Mouse (Mus musculus) left cerebral cortex, postnatal 4 days (tissue): ENCODE data around the gene Rtp2. TPM values are rescaled to one million over a fixed set of nuclear protein-coding genes. Genes with fewer than 3 reads are reported as not detected.

Experiments used
- DNase-seq: peaks from one replicate; pipeline ENCODE4 v3.0.0-alpha.2; 2022
- intact Hi-C: fragments of 180-260 bp; cut with DNase I; formaldehyde crosslinking; loops from one replicate; pipeline ENCODE4 v1.15.1; 2025
- total RNA-seq, 2 experiments: library from RNA; stranded (reverse); gene quantifications; 2 replicates each; pipeline ENCODE4 v1.2.3; 2021

The Rtp2 gene
- total RNA-seq, 2 experiments from 2014 or later = 0.36 TPM; not detected in 1

DNA sequence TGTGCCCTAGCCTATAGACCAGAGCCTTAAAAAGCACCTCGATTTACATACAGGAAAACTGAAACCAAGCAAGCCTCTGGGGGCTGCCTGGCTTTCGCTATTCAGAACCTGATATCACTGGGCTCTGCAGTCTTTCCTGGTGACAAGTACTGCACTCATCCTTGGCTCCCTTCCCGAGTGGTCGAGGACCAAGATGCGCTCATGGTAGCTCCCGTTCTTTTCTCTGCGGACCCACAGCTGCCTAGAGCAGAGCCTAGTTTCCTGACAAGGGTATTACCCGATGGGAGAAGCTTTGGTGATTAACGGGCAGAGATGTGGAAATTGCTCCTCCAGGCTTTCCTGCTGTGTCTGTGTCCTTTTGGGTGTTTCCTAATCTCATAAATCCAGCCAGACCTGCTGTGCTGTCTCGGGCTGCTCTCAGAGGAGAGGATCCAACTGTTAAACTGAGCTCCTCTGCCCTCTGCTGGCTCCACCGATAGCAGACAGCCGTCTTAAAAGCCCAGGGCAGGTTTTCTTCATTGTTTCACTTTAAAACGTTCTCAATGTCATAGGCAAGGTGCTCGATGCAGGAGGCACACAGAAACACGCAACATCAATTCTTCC, 34.1 kb downstream of the Rtp2 start:
- intact Hi-C loops = loop anchor here (2.0 kb wide), 2 partner anchors 347 to 445 kb away; no protein-coding TSS in a partner anchor
- peak; percentile 78 for DNase-seq

DNA sequence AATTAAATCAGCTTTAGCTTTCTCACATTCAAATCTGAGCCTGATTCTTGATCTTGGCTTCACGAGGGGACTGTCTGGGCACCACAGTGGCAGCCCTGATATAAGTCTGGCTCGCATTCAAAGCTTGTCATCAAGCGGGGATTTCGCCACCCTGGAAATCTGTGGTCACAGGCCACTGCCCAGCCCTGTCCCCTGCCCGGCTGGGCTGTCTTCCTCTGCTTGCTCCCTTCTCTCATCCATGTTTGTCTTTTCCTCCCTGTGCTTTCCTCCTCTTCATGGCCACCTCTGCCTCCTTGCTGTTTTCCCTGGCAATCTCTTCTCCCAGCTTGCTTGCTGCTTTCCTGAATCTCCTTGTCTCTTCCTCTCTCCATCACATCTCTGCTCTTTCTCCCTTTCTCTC, 34.7 kb downstream of the Rtp2 start:
- intact Hi-C loops = no loop called here

DNA sequence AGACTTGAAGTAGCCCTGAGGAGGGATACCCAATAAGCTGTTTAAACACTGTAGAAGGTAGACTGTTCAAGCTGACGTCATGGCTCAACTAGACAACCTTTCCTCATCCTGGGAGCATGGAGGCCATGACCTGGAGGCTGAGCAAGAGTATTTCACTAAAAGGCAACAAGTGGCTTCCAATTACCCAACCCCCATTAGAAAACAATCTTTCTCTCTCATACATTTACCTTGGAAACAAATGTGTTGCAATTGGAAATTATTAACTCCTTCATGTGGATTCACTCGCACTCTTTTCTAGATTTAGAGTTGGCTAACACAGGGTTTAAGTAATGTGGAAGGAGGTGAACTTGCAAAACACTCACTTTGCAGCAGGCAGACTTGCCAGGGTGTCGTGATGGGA, 37.1 kb downstream of the Rtp2 start:
- intact Hi-C loops = no loop called here
- no peak for DNase-seq

More for the DNA sequence above, 34.7 kb downstream of the Rtp2 start:
- DNase-seq = peak; percentile 26

DNA sequence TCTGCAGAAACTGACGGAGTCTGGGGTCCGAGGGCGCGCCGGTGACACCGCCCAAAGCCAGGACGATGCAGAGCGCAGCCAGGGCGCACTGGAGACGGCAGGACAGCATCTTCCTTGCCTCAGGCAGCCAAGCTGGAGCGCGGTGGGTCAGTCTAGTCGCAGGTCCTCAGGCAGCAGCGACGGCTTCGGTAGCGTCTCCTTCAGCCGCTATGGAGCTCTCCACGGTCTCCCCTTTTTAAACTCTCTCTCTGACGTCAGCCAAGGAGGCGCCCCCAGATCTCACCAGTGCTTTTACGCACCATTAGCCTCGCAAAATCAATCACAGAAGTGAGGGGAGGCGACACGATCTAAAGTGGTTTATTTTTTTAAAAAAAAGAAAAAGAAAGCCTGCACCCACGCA, 41.6 kb downstream of the Rtp2 start, which contains the start of gene Sst:
Gene Sst (minus strand): TSS at position 323 of the 400 bp plus-strand sequence.
- DNase-seq = no peak
- intact Hi-C loops = no loop called here

DNA sequence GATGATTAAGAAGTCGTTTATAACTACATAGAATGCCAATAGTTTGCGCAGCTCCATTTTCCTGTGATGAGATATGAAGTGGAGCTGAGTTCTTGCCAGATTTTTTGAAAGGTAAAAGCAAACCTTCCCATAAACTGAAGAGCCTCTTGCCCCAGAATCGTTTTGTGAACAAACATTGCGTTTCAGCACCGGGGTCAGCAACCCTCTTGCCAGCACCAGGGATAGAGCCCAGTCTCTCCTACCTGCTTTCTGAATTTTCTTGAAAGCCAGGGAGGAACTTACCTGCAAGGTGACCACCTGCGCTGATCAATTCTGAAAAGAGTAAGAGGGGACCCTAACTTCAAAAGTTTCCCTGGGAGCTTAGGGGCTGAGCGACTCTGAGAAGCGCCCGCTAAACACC, 42.0 kb downstream of the Rtp2 start:
- intact Hi-C loops = no loop called here
- DNase-seq = no peak

DNA sequence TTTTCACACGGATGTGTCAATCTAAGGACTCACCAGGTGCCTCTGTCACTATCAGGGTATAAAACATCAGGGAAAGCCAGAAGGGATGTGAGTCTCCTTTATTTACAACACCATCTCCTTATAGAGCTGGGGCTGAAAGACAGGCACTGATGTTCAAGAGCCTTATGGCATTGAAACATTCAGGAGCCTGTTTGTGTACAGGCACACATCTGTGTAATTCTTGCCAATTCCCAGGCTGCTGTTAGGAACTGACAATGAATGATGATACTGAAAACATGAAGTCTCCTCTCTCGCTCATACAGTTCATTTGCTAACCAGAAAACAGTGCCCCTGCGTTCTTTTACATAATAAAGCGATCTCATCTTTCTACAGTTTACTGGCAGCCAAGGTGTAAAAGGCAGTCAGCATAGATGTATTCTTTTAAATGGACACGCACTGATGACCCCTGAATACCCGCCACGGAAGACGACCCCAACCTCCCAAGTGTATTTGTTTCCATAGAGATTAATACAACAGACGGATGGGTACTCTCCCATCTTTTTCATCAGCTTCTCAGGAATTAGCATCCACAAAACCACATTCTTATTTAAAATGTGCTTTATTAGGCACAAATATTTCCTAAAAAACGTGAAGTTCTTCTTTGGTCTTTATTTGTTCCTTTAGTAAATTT, 44.1 kb downstream of the Rtp2 start:
- intact Hi-C loops = no loop called here

DNA sequence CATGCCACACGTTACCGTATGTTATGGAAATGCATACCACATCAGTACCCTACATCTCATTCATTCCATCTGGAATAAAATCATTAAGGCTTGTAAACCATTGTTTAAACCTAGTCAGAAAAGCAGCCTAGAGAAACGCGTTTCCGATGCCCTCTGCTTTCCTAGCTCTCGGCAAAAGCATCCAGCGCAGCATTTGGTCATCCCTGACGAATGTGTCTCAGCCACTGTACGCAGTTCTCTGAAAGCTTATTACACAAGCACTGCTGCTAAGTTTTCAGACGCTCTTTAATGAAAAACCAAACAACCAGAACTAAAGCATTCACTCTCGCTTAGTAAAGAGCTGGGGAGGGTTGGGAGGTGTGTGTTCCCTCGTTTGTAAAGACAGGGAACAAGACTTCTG, 47.1 kb downstream of the Rtp2 start:
- no peak for DNase-seq
- intact Hi-C loops = no loop called here

More for the DNA sequence above, 44.1 kb downstream of the Rtp2 start:
- DNase-seq = no peak

Other genes starting within 250 kb of the Rtp2 start
- gene Sst, start 41.4 kb downstream of the Rtp2 start, total RNA-seq = 100 to 1,000 TPM; 251 to 315 TPM
- not detected for gene Gm37419, start 56.1 kb upstream of the Rtp2 start, total RNA-seq
- gene Bcl6, start 56.5 kb upstream of the Rtp2 start, total RNA-seq = 10 to 100 TPM; 21.0 to 22.4 TPM